Mouse (Mus musculus) neutrophil, adult 65 days (primary cell): ENCODE measurements around the gene Capn12. TPM values are rescaled to one million over a fixed set of nuclear protein-coding genes. Genes with fewer than 3 reads are reported as not detected.

Experiments used
- total RNA-seq: library from RNA; stranded (reverse); gene quantifications from 2 replicates; pipeline ENCODE4 v1.2.4, GENCODE M21; 2023

Gene Capn12
- total RNA-seq = not detected in 2 replicates

GRCm38 (mm10) chr7:28881199-28881598 is at the start of gene Capn12:
Gene Capn12 (plus strand): TSS chr7:28881422.

GRCm38 (mm10) chr7:28833723-28834347 is 47.4 kb upstream of the Capn12 start, which contains the start of gene Lgals4:
Gene Lgals4 (plus strand): TSS chr7:28833854.

DNA sequence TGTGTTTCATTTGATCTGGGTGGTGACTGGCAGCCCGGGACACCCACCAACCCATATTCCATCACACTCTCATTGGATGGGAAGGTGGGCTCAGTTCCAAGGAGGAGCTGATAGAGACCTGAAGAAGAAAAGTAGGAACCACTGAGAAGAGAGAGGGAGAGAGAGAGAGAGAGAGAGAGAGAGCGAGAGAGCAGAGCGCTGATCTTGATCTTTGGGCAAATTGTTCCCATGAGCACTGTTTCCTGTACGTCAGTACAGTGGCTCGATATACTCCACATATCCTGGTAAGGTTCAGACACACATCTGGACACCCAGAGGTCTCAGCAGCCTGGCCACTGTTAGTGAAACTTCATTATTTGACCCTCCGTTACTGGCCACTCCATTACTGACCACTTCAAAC is 17.7 kb upstream of the Capn12 start, which contains the start of gene Lgals7:
Gene Lgals7 (plus strand): TSS at position 314 of the 400 bp plus-strand sequence.

Other genes with a start within 250 kb of the Capn12 start
- 0.95 TPM in 1 of 2 replicates, not detected in the other for gene Fbxo27, start 188.6 kb upstream of the Capn12 start, total RNA-seq
- gene Fbxo17, start 164.6 kb upstream of the Capn12 start, total RNA-seq = 2.2 and 4.9 TPM in 2 replicates
- gene Mrps12, start 139.6 kb upstream of the Capn12 start, total RNA-seq = 13.6 and 16.0 TPM in 2 replicates
- gene Sars2, start 139.4 kb upstream of the Capn12 start, total RNA-seq = 6.7 and 8.1 TPM in 2 replicates
- not detected in 2 replicates for gene Ccer2, start 125.2 kb upstream of the Capn12 start, total RNA-seq
- 79.6 and 98.8 TPM in 2 replicates for gene Sirt2, start 114.7 kb upstream of the Capn12 start, total RNA-seq
- gene Nfkbib, start 113.9 kb upstream of the Capn12 start, total RNA-seq = 69.5 and 83.2 TPM in 2 replicates
- gene Rinl, start 92.5 kb upstream of the Capn12 start, total RNA-seq = 98.4 and 115 TPM in 2 replicates
- gene Hnrnpl, start 72.9 kb upstream of the Capn12 start, total RNA-seq = 348 and 515 TPM in 2 replicates
- gene Ech1, start 56.2 kb upstream of the Capn12 start, total RNA-seq = 100 and 104 TPM in 2 replicates
- 14.9 and 15.9 TPM in 2 replicates for gene Lgals4, start 47.6 kb upstream of the Capn12 start, total RNA-seq
- gene Lgals7, start 17.6 kb upstream of the Capn12 start, total RNA-seq = not detected in 2 replicates
- 112 and 115 TPM in 2 replicates for gene Actn4, start 80.9 kb downstream of the Capn12 start, total RNA-seq
- 140 and 154 TPM in 2 replicates for gene Eif3k, start 100.4 kb downstream of the Capn12 start, total RNA-seq
- 31.5 and 32.6 TPM in 2 replicates for gene Map4k1, start 100.6 kb downstream of the Capn12 start, total RNA-seq
- gene Ryr1, start 243.8 kb downstream of the Capn12 start, total RNA-seq = 0.18 and 0.19 TPM in 2 replicates